Mouse (Mus musculus) forebrain, postnatal 0 days (tissue): ENCODE measurements around the gene Rps25. TPM values are rescaled to one million over a fixed set of nuclear protein-coding genes. Genes with fewer than 3 reads are reported as not detected.
A peak's percentile ranks its signal among the peaks of the same experiment; 100 is the strongest.

Experiments
- ATAC-seq: fragments of 200-750 bp; cut with Nextera tagmentation; 2 replicates; pipeline ENCODE4 v1.8.0; 2017; ENCODE audit warnings: mild to moderate bottlenecking, moderate library complexity
- DNase-seq: peaks from one replicate; pipeline ENCODE4 v3.0.0-alpha.2; 2015
- H3K27ac ChIP-seq: fragments of 300-500 bp; sonication (generic); 2 replicates; pipeline ENCODE4 v1.5.1; 2014; ENCODE audit warnings: low read depth, mild to moderate bottlenecking, antibody characterized with exemption, low read length, moderate library complexity, mixed read lengths
- H3K27me3 ChIP-seq: fragments of 300-500 bp; sonication (generic); 2 replicates; pipeline ENCODE4 v1.6.1; 2014; ENCODE audit warnings: mild to moderate bottlenecking, low read length, mixed read lengths; ENCODE audit not compliant: insufficient read depth
- H3K36me3 ChIP-seq: fragments of 300-500 bp; sonication (generic); 2 replicates; pipeline ENCODE4 v1.6.1; 2014; ENCODE audit warnings: mild to moderate bottlenecking, moderate library complexity; ENCODE audit not compliant: insufficient read depth
- H3K4me1 ChIP-seq: fragments of 300-500 bp; sonication (generic); 2 replicates; pipeline ENCODE4 v1.6.1; 2014; ENCODE audit warnings: antibody characterized with exemption; ENCODE audit not compliant: insufficient read depth
- H3K4me2 ChIP-seq: fragments of 300-500 bp; sonication (generic); 2 replicates; pipeline ENCODE4 v1.6.1; 2014; ENCODE audit warnings: low read depth, mild to moderate bottlenecking, moderate library complexity
- H3K4me3 ChIP-seq: fragments of 300-500 bp; sonication (generic); 2 replicates; pipeline ENCODE4 v1.5.1; 2014; ENCODE audit warnings: low read depth, low read length, mixed read lengths
- H3K9ac ChIP-seq: fragments of 300-500 bp; sonication (generic); 2 replicates; pipeline ENCODE4 v1.6.1; 2014; ENCODE audit warnings: mild to moderate bottlenecking
- H3K9me3 ChIP-seq: fragments of 300-500 bp; sonication (generic); 2 replicates; pipeline ENCODE4 v1.6.1; 2016; ENCODE audit warnings: low read length
- CTCF ChIP-seq: sonication (generic); IDR thresholded peaks from 2 replicates; pipeline ENCODE4 v1.5.1; 2016; ENCODE audit warnings: antibody characterized with exemption, control low read depth, low read depth
- WGBS: fragments of 180-500 bp; shearing (Covaris S2); extraction: QIAGEN DNeasy Blood & Tissue Kit; methylation state at CpG from one replicate; pipeline ENCODE4 v1.1.7; 2014; 5-methylcytosine and 5-hydroxymethylcytosine counted together
- polyA plus RNA-seq: library from polyadenylated mRNA; unstranded; fragments of >200 nt; fragmentation: Nextera tagmentation; extraction: Ambion mirVana; gene quantifications from 2 replicates; pipeline ENCODE4 v1.2.1, GENCODE M21; 2015
- total RNA-seq: library from RNA; depleted of rRNA; stranded (reverse); fragments of >200 nt; gene quantifications from 2 replicates; pipeline ENCODE4 v1.2.3, GENCODE M21; 2014

The Rps25 gene
- total and polyA plus RNA-seq, 2 experiments from 2014 or later = 704 to 1,723 TPM

DNA sequence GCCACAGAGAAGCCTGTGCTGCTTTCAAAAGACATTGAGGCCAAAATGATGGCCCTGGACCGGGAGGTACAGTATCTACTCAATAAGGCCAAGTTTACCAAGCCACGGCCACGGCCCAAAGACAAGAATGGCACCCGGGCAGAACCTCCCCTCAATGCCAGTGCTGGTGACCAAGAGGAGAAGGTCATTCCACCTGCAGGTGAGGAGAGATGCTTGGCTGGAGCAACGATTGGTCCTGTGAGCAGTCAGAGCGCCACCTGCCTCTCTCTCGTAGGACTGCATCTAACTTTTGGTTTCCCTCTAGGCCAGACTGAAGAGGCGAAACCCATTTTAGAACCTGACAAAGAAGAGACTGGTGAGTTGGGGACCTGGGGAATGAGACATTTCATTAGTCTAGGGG is 17.7 kb upstream of the Rps25 start:
- Histone ChIP-seq H3K4me2 (no peak overlapping the region), H3K36me3 (peaks cover 68% of the 10 kb centered on the region), H3K4me1 (no peaks in the 10 kb centered on the region), H3K27me3 (no peaks in the 10 kb centered on the region), H3K9ac (no peak overlapping the region), H3K27ac (no peak overlapping the region), H3K4me3 (no peak overlapping the region), H3K9me3 (no peaks in the 10 kb centered on the region)
- no peak for ATAC-seq
- peak; percentile 35 for DNase-seq
- TF ChIP-seq CTCF = peak; percentile 78
- 54% methylated on average over 8 of the region's 8 CpGs for WGBS

DNA sequence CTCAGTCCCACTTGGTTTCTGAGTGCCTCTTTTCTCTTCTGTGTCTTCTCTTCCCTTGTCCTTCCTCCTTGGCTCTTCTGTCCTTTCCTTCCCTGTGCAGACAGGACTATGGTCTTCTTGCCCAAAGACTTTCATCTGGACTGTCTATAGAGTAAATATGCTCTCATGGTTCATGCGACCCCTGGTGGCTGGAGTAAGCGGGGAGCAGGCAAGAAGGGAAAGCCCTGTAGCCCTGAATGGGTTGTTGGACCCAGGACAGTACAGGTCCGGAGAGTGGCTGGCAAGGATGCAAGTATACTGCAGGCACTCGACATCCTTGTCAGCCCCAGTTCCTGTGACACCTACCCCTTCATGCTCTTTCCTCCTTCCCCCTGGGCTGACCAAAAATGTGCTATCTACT is 15.5 kb upstream of the Rps25 start:
- H3K4me3 ChIP-seq = no peak overlapping the region
- DNase-seq (peak; percentile 70), ATAC-seq (peak; percentile 59)
- no peaks in the 10 kb centered on the region for H3K4me1 ChIP-seq
- WGBS = 34% methylated on average over 4 of the region's 4 CpGs
- no peak overlapping the region for H3K4me2 ChIP-seq
- no peak overlapping the region for H3K27ac ChIP-seq
- H3K27me3 ChIP-seq = no peaks in the 10 kb centered on the region
- no peaks in the 10 kb centered on the region for H3K9me3 ChIP-seq
- TF ChIP-seq CTCF = peak; percentile 88
- H3K9ac ChIP-seq = no peak overlapping the region
- peaks cover 46% of the 10 kb centered on the region for H3K36me3 ChIP-seq

DNA sequence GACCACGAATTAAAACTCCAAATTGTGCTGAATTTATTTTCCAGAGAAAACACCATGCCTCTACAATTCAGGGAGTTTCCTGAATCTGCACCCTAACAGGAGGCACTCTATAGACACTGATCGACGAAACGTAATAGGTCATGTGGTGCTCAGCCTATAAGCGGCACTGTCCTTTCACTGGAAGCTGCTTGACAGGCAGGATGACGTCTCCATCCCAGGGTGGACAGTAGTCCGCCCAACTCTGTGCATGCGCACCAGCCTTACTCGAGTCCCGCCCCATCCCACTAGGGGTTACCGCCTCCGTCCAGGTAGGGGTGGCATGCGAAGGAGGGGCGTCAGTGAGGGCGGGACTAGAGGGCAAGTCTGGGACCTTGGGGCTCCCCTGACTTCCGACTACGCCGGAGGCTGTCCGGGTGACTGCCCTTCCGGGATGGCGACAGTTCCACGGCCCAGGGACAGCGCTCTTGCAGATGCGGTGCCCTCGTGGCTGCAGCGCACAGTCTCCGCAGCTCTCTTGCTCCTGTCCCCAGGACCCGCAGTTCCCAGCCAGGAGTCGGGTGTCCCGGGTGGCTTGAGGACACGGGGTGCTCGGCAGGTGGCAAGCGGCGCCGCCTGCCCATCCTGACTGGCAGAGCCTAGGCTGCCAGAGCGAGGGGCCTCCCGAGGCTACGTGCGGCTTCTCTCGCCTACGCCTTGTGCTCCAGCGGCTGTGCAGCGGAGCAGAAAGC is 10.1 kb upstream of the Rps25 start, which contains the start of gene Slc37a4:
Slc37a4 (plus strand) TSS at position 169 of the 728 bp plus-strand sequence.
- H3K36me3 ChIP-seq = peaks cover 24% of the 10 kb centered on the region
- H3K4me1 ChIP-seq = 0 out of 2 replicates have a peak, but pooled peaks cover 15% of the 10 kb centered on the region
- WGBS = under 1% methylated on average over 43 of the region's 43 CpGs
- H3K27ac ChIP-seq = peak within 1 kb of the TSS; percentile 74
- no peaks in the 10 kb centered on the region for H3K9me3 ChIP-seq
- TF ChIP-seq CTCF = peak; percentile 37
- H3K4me3 ChIP-seq = peak within 1 kb of the TSS; percentile 64
- no peaks in the 10 kb centered on the region for H3K27me3 ChIP-seq
- peak within 1 kb of the TSS; percentile 84 for H3K9ac ChIP-seq
- peak within 1 kb of the TSS; percentile 90 for H3K4me2 ChIP-seq
- ATAC-seq (peak; percentile 97), DNase-seq (peak; percentile 90)

DNA sequence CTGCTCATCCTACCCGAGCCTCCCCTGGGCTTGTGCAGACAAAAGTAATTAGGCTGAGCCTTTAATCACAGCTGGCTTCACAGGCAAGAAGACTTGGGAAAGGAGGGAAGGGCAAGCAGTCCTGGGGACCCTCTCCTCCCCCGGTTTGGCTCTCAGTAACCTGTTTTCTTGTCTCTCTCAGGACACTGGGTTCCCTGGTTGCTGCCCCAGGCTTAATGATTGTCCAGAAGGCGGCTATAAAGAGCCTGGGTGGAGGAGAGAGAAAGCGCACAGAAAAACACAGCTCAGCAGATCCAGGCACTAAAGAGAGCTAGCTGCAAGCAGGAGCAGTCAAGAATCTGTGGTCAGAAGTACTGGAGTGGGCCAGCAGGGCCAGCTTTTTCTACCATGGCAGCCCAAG is 8.9 kb upstream of the Rps25 start:
- Histone ChIP-seq H3K9me3 (no peaks in the 10 kb centered on the region), H3K4me3 (peak overlapping the region; percentile 64), H3K36me3 (peaks cover 35% of the 10 kb centered on the region), H3K27me3 (no peaks in the 10 kb centered on the region), H3K4me1 (0 out of 2 replicates have a peak, but pooled peaks cover 15% of the 10 kb centered on the region), H3K4me2 (peak overlapping the region; percentile 90), H3K27ac (no peak overlapping the region), H3K9ac (peak overlapping the region; percentile 84; the same call in 1 of the 2 replicates)
- TF ChIP-seq CTCF = no peak
- no peak for ATAC-seq
- DNase-seq = no peak
- WGBS = 14% methylated on average over 4 of the region's 4 CpGs

DNA sequence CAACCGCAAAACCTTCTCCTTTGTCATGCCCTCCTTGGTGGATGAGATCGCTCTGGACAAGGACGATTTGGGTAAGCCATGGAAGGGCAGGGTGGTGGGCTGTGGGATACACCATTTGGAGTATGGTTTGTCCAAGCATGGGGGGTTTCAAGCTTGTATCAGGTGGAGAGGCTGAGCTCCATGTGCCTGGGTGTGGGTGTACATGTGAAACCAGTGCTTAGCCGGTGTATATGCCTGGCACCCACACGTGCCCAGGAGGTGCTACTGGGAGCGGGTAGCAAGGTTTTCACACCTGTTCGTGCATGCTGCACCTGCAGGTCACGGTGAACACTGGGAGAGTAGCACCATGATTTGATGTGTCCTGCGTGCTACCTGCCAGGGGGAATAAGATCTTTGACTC is 8.4 kb upstream of the Rps25 start:
- Histone ChIP-seq H3K27ac (no peak overlapping the region), H3K36me3 (peaks cover 39% of the 10 kb centered on the region), H3K9ac (0 out of 2 replicates have a peak overlapping the region, but pooled peaks have one; percentile 84), H3K4me3 (no peak overlapping the region), H3K4me1 (0 out of 2 replicates have a peak, but pooled peaks cover 15% of the 10 kb centered on the region), H3K4me2 (peak overlapping the region; percentile 90), H3K27me3 (no peaks in the 10 kb centered on the region), H3K9me3 (no peaks in the 10 kb centered on the region)
- WGBS = 79% methylated on average over 9 of the region's 9 CpGs
- ATAC-seq = no peak
- no peak for DNase-seq
- no peak for TF ChIP-seq CTCF

DNA sequence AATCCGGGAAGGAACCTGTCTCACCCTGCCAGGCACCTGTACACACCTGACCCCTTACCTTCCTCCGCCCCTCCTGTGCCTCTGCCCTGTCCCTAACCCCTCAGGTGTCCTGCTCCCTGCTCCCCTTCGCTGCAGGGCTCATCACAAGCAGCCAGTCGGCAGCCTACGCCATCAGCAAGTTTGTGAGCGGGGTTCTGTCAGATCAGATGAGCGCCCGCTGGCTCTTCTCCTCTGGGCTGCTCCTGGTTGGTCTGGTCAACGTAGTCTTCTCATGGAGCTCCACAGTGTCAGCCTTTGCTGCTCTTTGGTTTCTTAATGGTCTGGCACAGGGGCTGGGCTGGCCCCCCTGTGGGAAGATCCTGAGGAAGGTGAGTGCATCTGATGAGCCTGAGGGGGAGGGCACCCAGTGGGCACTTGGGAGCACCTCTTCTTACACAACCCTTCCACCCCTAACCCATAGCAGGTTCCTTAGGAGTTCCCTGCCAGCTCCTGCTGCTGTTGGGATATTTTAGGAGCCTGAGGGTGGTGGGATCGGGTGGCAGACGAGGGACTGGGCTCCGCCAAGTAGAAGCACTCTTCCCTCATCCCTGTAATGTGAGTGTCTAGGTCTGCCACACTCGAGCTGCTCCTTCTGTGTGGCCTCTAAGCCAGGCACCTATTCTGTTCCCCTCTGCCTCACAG is 7.7 kb upstream of the Rps25 start:
- Histone ChIP-seq H3K4me1 (0 out of 2 replicates have a peak, but pooled peaks cover 15% of the 10 kb centered on the region), H3K36me3 (peaks cover 46% of the 10 kb centered on the region), H3K4me3 (no peak overlapping the region), H3K9ac (no peak overlapping the region), H3K27ac (no peak overlapping the region), H3K9me3 (no peaks in the 10 kb centered on the region), H3K4me2 (no peak overlapping the region), H3K27me3 (no peaks in the 10 kb centered on the region)
- DNase-seq (no peak), ATAC-seq (no peak)
- 85% methylated on average over 13 of the region's 13 CpGs for WGBS
- TF ChIP-seq CTCF = no peak

DNA sequence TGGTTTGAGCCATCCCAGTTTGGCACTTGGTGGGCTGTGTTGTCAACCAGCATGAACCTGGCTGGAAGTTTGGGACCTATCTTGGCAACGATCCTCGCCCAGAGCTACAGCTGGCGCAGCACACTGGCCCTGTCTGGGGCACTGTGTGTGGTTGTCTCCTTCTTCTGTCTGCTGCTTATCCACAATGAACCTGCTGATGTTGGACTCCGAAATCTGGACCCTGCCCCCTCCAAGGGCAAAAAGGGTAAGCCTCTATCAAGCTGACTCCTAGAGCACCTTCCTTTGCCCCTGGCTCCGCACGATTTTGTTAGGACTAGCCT is 7.2 kb upstream of the Rps25 start:
- Histone ChIP-seq H3K27me3 (no peaks in the 10 kb centered on the region), H3K4me3 (no peak overlapping the region), H3K9ac (no peak overlapping the region), H3K9me3 (no peaks in the 10 kb centered on the region), H3K36me3 (peaks cover 51% of the 10 kb centered on the region), H3K4me1 (0 out of 2 replicates have a peak, but pooled peaks cover 15% of the 10 kb centered on the region), H3K27ac (no peak overlapping the region), H3K4me2 (no peak overlapping the region)
- no peak for ATAC-seq
- WGBS = 84% methylated on average over 6 of the region's 6 CpGs
- no peak for DNase-seq
- TF ChIP-seq CTCF = no peak
